Mouse (Mus musculus) hindbrain, embryonic 13.5 days (tissue): Measurements from ENCODE around the gene Tma7. TPM values are rescaled to one million over a fixed set of nuclear protein-coding genes. Genes with fewer than 3 reads are reported as not detected.

Source experiments
- ATAC-seq: fragments of 200-750 bp; cut with Nextera tagmentation; 2 replicates; pipeline ENCODE4 v1.8.0; 2017; ENCODE audit warnings: moderate TSS enrichment; ENCODE audit not compliant: low FRiP score
- H3K27ac ChIP-seq: fragments of 300-500 bp; sonication (generic); 2 replicates; pipeline ENCODE4 v1.5.1; 2015; ENCODE audit warnings: inconsistent platforms, mild to moderate bottlenecking, moderate library complexity
- H3K27me3 ChIP-seq: fragments of 300-500 bp; sonication (generic); 2 replicates; pipeline ENCODE4 v1.6.1; 2015; ENCODE audit warnings: mild to moderate bottlenecking, inconsistent platforms
- H3K36me3 ChIP-seq: fragments of 300-500 bp; sonication (generic); 2 replicates; pipeline ENCODE4 v1.6.1; 2015; ENCODE audit warnings: mild to moderate bottlenecking, inconsistent platforms
- H3K4me1 ChIP-seq: fragments of 300-500 bp; sonication (generic); replicated peaks from 2 replicates; pipeline ENCODE4 v1.6.1; 2015; ENCODE audit warnings: inconsistent platforms
- H3K4me2 ChIP-seq: fragments of 300-500 bp; sonication (generic); 2 replicates; pipeline ENCODE4 v1.6.1; 2015; ENCODE audit warnings: inconsistent platforms, mild to moderate bottlenecking, moderate library complexity
- H3K4me3 ChIP-seq: fragments of 300-500 bp; sonication (generic); 2 replicates; pipeline ENCODE4 v1.5.1; 2015; ENCODE audit warnings: mild to moderate bottlenecking, inconsistent platforms
- H3K9ac ChIP-seq: fragments of 300-500 bp; sonication (generic); 2 replicates; pipeline ENCODE4 v1.6.1; 2015; ENCODE audit warnings: mild to moderate bottlenecking, inconsistent platforms
- H3K9me3 ChIP-seq: fragments of 300-500 bp; sonication (generic); 2 replicates; pipeline ENCODE4 v1.6.1; 2016; ENCODE audit warnings: inconsistent platforms
- WGBS: fragments of 180-500 bp; shearing (Covaris S2); methylation state at CpG from one replicate; pipeline ENCODE4 v1.1.7; 2015; 5-methylcytosine and 5-hydroxymethylcytosine counted together
- polyA plus RNA-seq: library from polyadenylated mRNA; unstranded; fragments of >200 nt; fragmentation: Nextera tagmentation; extraction: Ambion mirVana; gene quantifications from 2 replicates; pipeline ENCODE4 v1.2.1, GENCODE M21; 2015

The Tma7 gene
- polyA plus RNA-seq, 1 experiment from 2014 or later = 741 TPM

GRCm38 (mm10) chr9:109038086-109038895 lies 44.1 kb downstream of the Tma7 start, which contains the start of gene Shisa5:
Gene Shisa5, plus strand, starts transcription at chr9:109038565.
- WGBS = 2% methylated on average over 40 of the region's 40 CpGs

GRCm38 (mm10) chr9:109032435-109032834 lies 50.0 kb downstream of the Tma7 start:
- peaks cover 35% of the 10 kb centered on the region for H3K36me3 ChIP-seq
- H3K4me1 ChIP-seq = no peaks in the 10 kb centered on the region
- 80% methylated on average over 6 of the region's 6 CpGs for WGBS
- no peak for ATAC-seq
- H3K4me3 ChIP-seq = no peak overlapping the region
- no peaks in the 10 kb centered on the region for H3K27me3 ChIP-seq
- H3K4me2 ChIP-seq = no peak overlapping the region
- no peak overlapping the region for H3K27ac ChIP-seq
- no peaks in the 10 kb centered on the region for H3K9me3 ChIP-seq
- H3K9ac ChIP-seq = no peak overlapping the region

More at GRCm38 (mm10) chr9:109038086-109038895, 44.1 kb downstream of the Tma7 start, which contains the start of gene Shisa5:
- Histone ChIP-seq H3K36me3 (peaks cover 2% of the 10 kb centered on the region; the same call in 1 of the 2 replicates), H3K27ac (no peak within 1 kb of the TSS; the same call in 1 of the 2 replicates), H3K4me1 (peaks cover 20% of the 10 kb centered on the region), H3K4me3 (peak within 1 kb of the TSS; percentile 65), H3K9me3 (no peaks in the 10 kb centered on the region), H3K9ac (peak within 1 kb of the TSS; percentile 82), H3K27me3 (0 out of 2 replicates have a peak, but pooled peaks cover 5% of the 10 kb centered on the region), H3K4me2 (peak within 1 kb of the TSS; percentile 88)
- peak; percentile 84 for ATAC-seq

GRCm38 (mm10) chr9:109031686-109032085 lies 50.7 kb downstream of the Tma7 start:
- H3K9ac ChIP-seq = no peak overlapping the region
- ATAC-seq = no peak
- no peaks in the 10 kb centered on the region for H3K27me3 ChIP-seq
- H3K27ac ChIP-seq = no peak overlapping the region
- H3K36me3 ChIP-seq = peaks cover 41% of the 10 kb centered on the region
- 85% methylated on average over 8 of the region's 8 CpGs for WGBS
- no peaks in the 10 kb centered on the region for H3K4me1 ChIP-seq
- no peaks in the 10 kb centered on the region for H3K9me3 ChIP-seq
- H3K4me3 ChIP-seq = no peak overlapping the region
- no peak overlapping the region for H3K4me2 ChIP-seq

GRCm38 (mm10) chr9:109031001-109031400 lies 51.4 kb downstream of the Tma7 start:
- Histone ChIP-seq H3K27me3 (no peaks in the 10 kb centered on the region), H3K27ac (no peak overlapping the region), H3K9me3 (no peaks in the 10 kb centered on the region), H3K4me1 (no peaks in the 10 kb centered on the region), H3K4me3 (no peak overlapping the region), H3K4me2 (no peak overlapping the region), H3K9ac (no peak overlapping the region), H3K36me3 (peaks cover 45% of the 10 kb centered on the region)
- no peak for ATAC-seq
- 93% methylated on average over 7 of the region's 7 CpGs for WGBS

GRCm38 (mm10) chr9:109030312-109030711 lies 52.1 kb downstream of the Tma7 start:
- no peaks in the 10 kb centered on the region for H3K4me1 ChIP-seq
- peaks cover 51% of the 10 kb centered on the region for H3K36me3 ChIP-seq
- no peak overlapping the region for H3K4me2 ChIP-seq
- H3K27me3 ChIP-seq = no peaks in the 10 kb centered on the region
- 82% methylated on average over 3 of the region's 3 CpGs for WGBS
- no peak overlapping the region for H3K4me3 ChIP-seq
- H3K9ac ChIP-seq = no peak overlapping the region
- no peak for ATAC-seq
- H3K27ac ChIP-seq = no peak overlapping the region
- H3K9me3 ChIP-seq = no peaks in the 10 kb centered on the region

- Histone ChIP-seq H3K4me3 (no peak overlapping the region), H3K4me2 (no peak overlapping the region), H3K36me3 (peaks cover 57% of the 10 kb centered on the region), H3K27me3 (no peaks in the 10 kb centered on the region), H3K9me3 (no peaks in the 10 kb centered on the region), H3K9ac (no peak overlapping the region), H3K4me1 (no peaks in the 10 kb centered on the region), H3K27ac (no peak overlapping the region)
- ATAC-seq = no peak
- WGBS = 87% methylated on average over 5 of the region's 5 CpGs
Measured at GRCm38 (mm10) chr9:109028919-109029318, 53.5 kb downstream of the Tma7 start.

GRCm38 (mm10) chr9:109028421-109028820 lies 54.0 kb downstream of the Tma7 start:
- Histone ChIP-seq H3K27ac (no peak overlapping the region), H3K4me1 (no peaks in the 10 kb centered on the region), H3K4me2 (no peak overlapping the region), H3K9ac (no peak overlapping the region), H3K36me3 (peaks cover 60% of the 10 kb centered on the region), H3K27me3 (no peaks in the 10 kb centered on the region), H3K9me3 (no peaks in the 10 kb centered on the region), H3K4me3 (no peak overlapping the region)
- no peak for ATAC-seq
- 85% methylated on average over 3 of the region's 3 CpGs for WGBS

GRCm38 (mm10) chr9:109027521-109027920 lies 54.9 kb downstream of the Tma7 start:
- Histone ChIP-seq H3K27me3 (no peaks in the 10 kb centered on the region), H3K9ac (no peak overlapping the region), H3K27ac (no peak overlapping the region), H3K36me3 (peaks cover 65% of the 10 kb centered on the region), H3K4me2 (no peak overlapping the region), H3K4me3 (no peak overlapping the region), H3K9me3 (no peaks in the 10 kb centered on the region), H3K4me1 (no peaks in the 10 kb centered on the region)
- no peak for ATAC-seq
- WGBS = 82% methylated on average over 8 of the region's 8 CpGs

Other genes with a start within 250 kb of the Tma7 start
- gene Slc26a6, start 229.3 kb downstream of the Tma7 start, polyA plus RNA-seq = 15.1 and 16.1 TPM in 2 replicates
- 0.32 and 0.72 TPM in 2 replicates for gene Tmem89, start 168.0 kb downstream of the Tma7 start, polyA plus RNA-seq
- gene Uqcrc1, start 146.0 kb downstream of the Tma7 start, polyA plus RNA-seq = 398 and 399 TPM in 2 replicates
- 1.1 and 1.7 TPM in 2 replicates for gene Col7a1, start 129.0 kb downstream of the Tma7 start, polyA plus RNA-seq
- gene Ucn2, start 96.6 kb downstream of the Tma7 start, polyA plus RNA-seq = not detected in 2 replicates
- gene Pfkfb4, start 90.8 kb downstream of the Tma7 start, polyA plus RNA-seq = 26.3 and 34.2 TPM in 2 replicates
- gene Shisa5, start 44.0 kb downstream of the Tma7 start, polyA plus RNA-seq = 64.6 and 66.2 TPM in 2 replicates
- 12.9 and 15.2 TPM in 2 replicates for gene Trex1, start 22.9 kb downstream of the Tma7 start, polyA plus RNA-seq
- 27.8 and 32.4 TPM in 2 replicates for gene Atrip, start 8.5 kb downstream of the Tma7 start, polyA plus RNA-seq
- gene Ccdc51, start 94 bp downstream of the Tma7 start, polyA plus RNA-seq = 14.6 and 14.7 TPM in 2 replicates
- 22.5 and 27.2 TPM in 2 replicates for gene Plxnb1, start 12.8 kb upstream of the Tma7 start, polyA plus RNA-seq
- not detected in 2 replicates for gene Fbxw21, start 79.5 kb upstream of the Tma7 start, polyA plus RNA-seq
- gene Fbxw13, start 113.4 kb upstream of the Tma7 start, polyA plus RNA-seq = not detected in 2 replicates
- gene Fbxw20, start 152.2 kb upstream of the Tma7 start, polyA plus RNA-seq = not detected in 2 replicates
- not detected in 2 replicates for gene Fbxw14, start 205.1 kb upstream of the Tma7 start, polyA plus RNA-seq